Mouse (Mus musculus) lung, postnatal 4 days (tissue): Measurements from ENCODE around the gene Piezo1.

Source experiments
- DNase-seq, 2 experiments: peaks; one replicate each; pipeline ENCODE4 v3.0.0; 2021

Piezo1 gene

GRCm38 (mm10) chr8:122544138-122544537 lies 7.0 kb downstream of the Piezo1 start:
- no peak for DNase-seq

- no peak for DNase-seq
Measured at GRCm38 (mm10) chr8:122538310-122539076, 12.6 kb downstream of the Piezo1 start.

- DNase-seq, result no peak
Measured at GRCm38 (mm10) chr8:122537812-122538211, 13.3 kb downstream of the Piezo1 start.

GRCm38 (mm10) chr8:122537033-122537432 lies 14.1 kb downstream of the Piezo1 start:
- peak; percentile 81 to 91 for DNase-seq

- peak; percentile 36 to 45 for DNase-seq
Measured at GRCm38 (mm10) chr8:122531312-122531711, 19.8 kb downstream of the Piezo1 start.

GRCm38 (mm10) chr8:122529159-122529558 lies 22.0 kb downstream of the Piezo1 start:
- no peak for DNase-seq

GRCm38 (mm10) chr8:122527937-122528336 lies 23.2 kb downstream of the Piezo1 start:
- DNase-seq, result no peak

GRCm38 (mm10) chr8:122526526-122527170 lies 24.5 kb downstream of the Piezo1 start:
- peak; percentile 57 to 82 for DNase-seq

- peak in 1 of 2 experiments; percentile 15 for DNase-seq
Measured at GRCm38 (mm10) chr8:122526084-122526483, 25.0 kb downstream of the Piezo1 start.

GRCm38 (mm10) chr8:122525004-122525403 lies 26.1 kb downstream of the Piezo1 start:
- no peak for DNase-seq

GRCm38 (mm10) chr8:122524506-122524905 lies 26.6 kb downstream of the Piezo1 start:
- DNase-seq, result peak; percentile 18 to 43

GRCm38 (mm10) chr8:122523652-122524360 lies 27.3 kb downstream of the Piezo1 start:
- peak in 1 of 2 experiments; percentile 27 for DNase-seq

GRCm38 (mm10) chr8:122522796-122523651 lies 28.1 kb downstream of the Piezo1 start:
- DNase-seq, result peak; percentile 81 to 88

- DNase-seq, result peak in 1 of 2 experiments; percentile 10
Measured at GRCm38 (mm10) chr8:122520611-122521010, 30.5 kb downstream of the Piezo1 start.

- peak; percentile 68 to 84 for DNase-seq
Measured at GRCm38 (mm10) chr8:122517541-122518190, 33.5 kb downstream of the Piezo1 start.

- no peak for DNase-seq
Measured at GRCm38 (mm10) chr8:122515699-122516098, 35.4 kb downstream of the Piezo1 start.

GRCm38 (mm10) chr8:122512392-122512791 lies 38.7 kb downstream of the Piezo1 start:
- DNase-seq, result no peak

GRCm38 (mm10) chr8:122511552-122511951 lies 39.6 kb downstream of the Piezo1 start:
- DNase-seq, result peak; percentile 56 to 86

GRCm38 (mm10) chr8:122500856-122501255 lies 50.3 kb downstream of the Piezo1 start:
- DNase-seq, result peak; percentile 76 to 88

- peak in 1 of 2 experiments; percentile 33 for DNase-seq
Measured at GRCm38 (mm10) chr8:122497912-122498311, 53.2 kb downstream of the Piezo1 start.

GRCm38 (mm10) chr8:122497016-122497734 lies 54.0 kb downstream of the Piezo1 start:
- DNase-seq, result peak; percentile 43 to 71
